Mouse (Mus musculus) pancreas, adult 10 weeks (tissue): ENCODE results near the gene Slc26a9. TPM values are rescaled to one million over a fixed set of nuclear protein-coding genes. Genes with fewer than 3 reads are reported as not detected.

Source experiments
- polyA plus RNA-seq: library from polyadenylated mRNA; stranded (reverse); fragments of 350-450 nt; fragmentation: Illumina TruSeq; extraction: RNeasy Lipid Tissue Mini Kit (QIAGEN cat#74804); gene quantifications from one replicate; pipeline ENCODE4 v1.2.3, GENCODE M21; 2015; ENCODE audit warnings: low read depth, low replicate concordance; ENCODE audit not compliant: insufficient read depth

Gene Slc26a9
- polyA plus RNA-seq = not detected

GRCm38 (mm10) chr1:131743868-131744464 lies at the start of gene Slc26a9:
Slc26a9 (plus strand) TSS chr1:131744022.

GRCm38 (mm10) chr1:131797202-131797909 lies 53.5 kb downstream of the Slc26a9 start, which contains the start of gene Pm20d1:
Pm20d1 (plus strand) TSS chr1:131797381.

Other genes starting within 250 kb of the Slc26a9 start
- 10.4 TPM for gene Srgap2, start 216.7 kb upstream of the Slc26a9 start, polyA plus RNA-seq
- not detected for gene Fam72a, start 216.1 kb upstream of the Slc26a9 start, polyA plus RNA-seq
- gene Avpr1b, start 144.8 kb upstream of the Slc26a9 start, polyA plus RNA-seq = not detected
- gene Ctse, start 105.7 kb upstream of the Slc26a9 start, polyA plus RNA-seq = not detected
- gene Rab7b, start 55.3 kb upstream of the Slc26a9 start, polyA plus RNA-seq = 3.7 TPM
- gene Pm20d1, start 53.4 kb downstream of the Slc26a9 start, polyA plus RNA-seq = 0.89 TPM
- 20.8 TPM for gene Slc41a1, start 83.5 kb downstream of the Slc26a9 start, polyA plus RNA-seq
- 8.0 TPM for gene Rab29, start 123.2 kb downstream of the Slc26a9 start, polyA plus RNA-seq
- 5.5 TPM for gene Nucks1, start 166.5 kb downstream of the Slc26a9 start, polyA plus RNA-seq
- 0.55 TPM for gene Slc45a3, start 218.9 kb downstream of the Slc26a9 start, polyA plus RNA-seq